Mouse (Mus musculus): Measurements from ENCODE around the gene Olfr429. TPM values are rescaled to one million over a fixed set of nuclear protein-coding genes. Genes with fewer than 3 reads are reported as not detected.
"Not testable (repeated sequence)": the region's sequence is repeated elsewhere in the genome, so short reads cannot be mapped to it uniquely, and the experiment has no call there.

Gene Olfr429
- not detected in 2 replicates for total RNA-seq (2014; fragmentation: Nextera tagmentation)
- total RNA-seq (2017): not detected in 2 replicates

- no peak for ATAC-seq (replicated peaks; ENCODE audit: low FRiP score, low TSS enrichment, poor library complexity, severe bottlenecking)
Measured at GRCm38 (mm10) chr1:174084031-174084430, at the start of gene Olfr429. Gene Olfr429, plus strand, starts transcription at chr1:174084331.

GRCm38 (mm10) chr1:174035841-174036240 lies 48.3 kb upstream of the Olfr429 start:
- ATAC-seq (replicated peaks; ENCODE audit: low FRiP score, low TSS enrichment, poor library complexity, severe bottlenecking): no peak

- no peak for ATAC-seq (replicated peaks; ENCODE audit: low FRiP score, low TSS enrichment, poor library complexity, severe bottlenecking)
Measured at GRCm38 (mm10) chr1:174038480-174038879, 45.7 kb upstream of the Olfr429 start.

GRCm38 (mm10) chr1:174040523-174041177 lies 43.5 kb upstream of the Olfr429 start, which contains the start of gene Olfr433:
Gene Olfr433, plus strand, starts transcription at chr1:174040705.
- 0 out of 2 replicates have a peak, but pooled peaks have one; percentile 47 for ATAC-seq (replicated peaks; ENCODE audit: low FRiP score, low TSS enrichment, poor library complexity, severe bottlenecking)

- ATAC-seq (replicated peaks; ENCODE audit: low FRiP score, low TSS enrichment, poor library complexity, severe bottlenecking): peak; percentile 46; the same call in 1 of the 2 replicates
Measured at GRCm38 (mm10) chr1:174042091-174042884, 41.8 kb upstream of the Olfr429 start.

- no peak for ATAC-seq (replicated peaks; ENCODE audit: low FRiP score, low TSS enrichment, poor library complexity, severe bottlenecking)
Measured at GRCm38 (mm10) chr1:174044431-174044830, 39.7 kb upstream of the Olfr429 start.

GRCm38 (mm10) chr1:174048227-174048626 lies 35.9 kb upstream of the Olfr429 start:
- ATAC-seq (replicated peaks; ENCODE audit: low FRiP score, low TSS enrichment, poor library complexity, severe bottlenecking): not testable (repeated sequence)

- no peak for ATAC-seq (replicated peaks; ENCODE audit: low FRiP score, low TSS enrichment, poor library complexity, severe bottlenecking)
Measured at GRCm38 (mm10) chr1:174048893-174049292, 35.2 kb upstream of the Olfr429 start, which contains the start of gene Olfr432. Gene Olfr432, plus strand, starts transcription at chr1:174049205.

GRCm38 (mm10) chr1:174049357-174049756 lies 34.8 kb upstream of the Olfr429 start:
- ATAC-seq (replicated peaks; ENCODE audit: low FRiP score, low TSS enrichment, poor library complexity, severe bottlenecking): not testable (repeated sequence)

GRCm38 (mm10) chr1:174050532-174050931 lies 33.6 kb upstream of the Olfr429 start:
- ATAC-seq (replicated peaks; ENCODE audit: low FRiP score, low TSS enrichment, poor library complexity, severe bottlenecking): no peak

- ATAC-seq (replicated peaks; ENCODE audit: low FRiP score, low TSS enrichment, poor library complexity, severe bottlenecking): no peak
Measured at GRCm38 (mm10) chr1:174051515-174051914, 32.6 kb upstream of the Olfr429 start.

GRCm38 (mm10) chr1:174051931-174052536 lies 32.1 kb upstream of the Olfr429 start:
- no peak for ATAC-seq (replicated peaks; ENCODE audit: low FRiP score, low TSS enrichment, poor library complexity, severe bottlenecking)

- no peak for ATAC-seq (replicated peaks; ENCODE audit: low FRiP score, low TSS enrichment, poor library complexity, severe bottlenecking)
Measured at GRCm38 (mm10) chr1:174052981-174053380, 31.1 kb upstream of the Olfr429 start.

- no peak for ATAC-seq (replicated peaks; ENCODE audit: low FRiP score, low TSS enrichment, poor library complexity, severe bottlenecking)
Measured at GRCm38 (mm10) chr1:174055248-174055647, 28.9 kb upstream of the Olfr429 start.

GRCm38 (mm10) chr1:174066305-174066704 lies 17.8 kb upstream of the Olfr429 start, which contains the start of gene Olfr430:
Gene Olfr430, plus strand, starts transcription at chr1:174066605.
- no peak for ATAC-seq (replicated peaks; ENCODE audit: low FRiP score, low TSS enrichment, poor library complexity, severe bottlenecking)

- ATAC-seq (replicated peaks; ENCODE audit: low FRiP score, low TSS enrichment, poor library complexity, severe bottlenecking): no peak
Measured at GRCm38 (mm10) chr1:174096591-174096990, 12.5 kb downstream of the Olfr429 start, which contains the start of gene Olfr427. Gene Olfr427, plus strand, starts transcription at chr1:174096891.

- ATAC-seq (replicated peaks; ENCODE audit: low FRiP score, low TSS enrichment, poor library complexity, severe bottlenecking): no peak
Measured at GRCm38 (mm10) chr1:174103735-174104134, 19.6 kb downstream of the Olfr429 start.

- ATAC-seq (replicated peaks; ENCODE audit: low FRiP score, low TSS enrichment, poor library complexity, severe bottlenecking): no peak
Measured at GRCm38 (mm10) chr1:174121062-174121461, 36.9 kb downstream of the Olfr429 start, which contains the start of gene Olfr231. Gene Olfr231, minus strand, starts transcription at chr1:174121162.

- no peak for ATAC-seq (replicated peaks; ENCODE audit: low FRiP score, low TSS enrichment, poor library complexity, severe bottlenecking)
Measured at GRCm38 (mm10) chr1:174131217-174131616, 47.1 kb downstream of the Olfr429 start, which contains the start of gene Olfr424. Gene Olfr424, plus strand, starts transcription at chr1:174131517.

- no peak for ATAC-seq (replicated peaks; ENCODE audit: low FRiP score, low TSS enrichment, poor library complexity, severe bottlenecking)
Measured at GRCm38 (mm10) chr1:174131999-174132398, 47.9 kb downstream of the Olfr429 start.
